Mouse (Mus musculus) left cerebral cortex, adult 11 months (tissue): ENCODE data around the gene Zmym6.

Experiments used
- DNase-seq: peaks from one replicate; pipeline ENCODE4 v3.0.0; 2022; ENCODE audit warnings: low spot score

Gene Zmym6

GRCm38 (mm10) chr4:127124331-127124730, 47.1 kb downstream of the Zmym6 start:
- DNase-seq, result no peak

- DNase-seq, result peak; percentile 13
These were observed 48.8 kb downstream of the Zmym6 start for GRCm38 (mm10) chr4:127125834-127126463.

DNA sequence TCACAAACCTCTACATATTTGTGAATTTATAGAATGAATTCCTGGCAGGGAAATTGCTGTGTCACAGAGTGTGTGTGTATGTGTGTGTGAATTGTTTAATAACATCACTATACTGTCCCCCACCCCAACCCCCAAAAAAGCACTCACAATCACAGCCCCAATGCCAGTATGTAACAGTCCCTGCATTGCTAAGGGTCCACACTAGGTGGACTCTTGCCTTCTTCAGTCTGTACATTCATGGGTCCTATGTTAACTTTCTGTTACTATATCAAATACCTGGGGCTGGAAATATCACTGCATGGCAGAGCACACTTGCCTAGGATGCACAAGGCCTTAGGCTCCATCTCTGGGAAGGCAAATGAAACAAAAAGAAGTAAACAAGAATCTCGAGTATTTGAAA, 57.5 kb downstream of the Zmym6 start:
- no peak for DNase-seq

DNA sequence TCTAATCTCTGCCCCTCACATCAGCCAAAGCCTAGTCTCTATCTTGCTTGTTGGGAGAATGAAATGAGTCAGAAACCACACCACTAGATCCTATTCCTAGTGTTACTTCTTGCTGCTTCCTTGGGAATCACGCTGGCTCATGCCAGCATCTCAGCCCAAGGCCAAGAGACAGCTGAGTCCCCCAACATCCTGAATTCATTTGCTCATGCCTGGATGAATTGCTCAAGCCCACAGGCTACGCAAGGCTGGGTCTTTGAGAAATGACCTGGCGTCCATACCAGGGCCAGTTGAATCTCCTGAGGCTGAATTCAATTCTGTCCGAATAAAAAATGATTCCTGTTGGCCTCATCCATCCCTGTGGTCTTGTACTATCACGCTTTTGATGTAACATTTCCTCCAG, 60.4 kb downstream of the Zmym6 start:
- DNase-seq, result no peak

- DNase-seq, result no peak
These were observed 61.3 kb downstream of the Zmym6 start for GRCm38 (mm10) chr4:127138486-127138885.

- no peak for DNase-seq
These were observed 72.8 kb downstream of the Zmym6 start for GRCm38 (mm10) chr4:127150031-127150430.

GRCm38 (mm10) chr4:127153345-127153744, 76.2 kb downstream of the Zmym6 start:
- no peak for DNase-seq

- DNase-seq, result no peak
These were observed 78.6 kb downstream of the Zmym6 start for GRCm38 (mm10) chr4:127155757-127156156.

GRCm38 (mm10) chr4:127157746-127158145, 80.6 kb downstream of the Zmym6 start:
- DNase-seq, result no peak

GRCm38 (mm10) chr4:127163926-127164325, 86.7 kb downstream of the Zmym6 start:
- no peak for DNase-seq

DNA sequence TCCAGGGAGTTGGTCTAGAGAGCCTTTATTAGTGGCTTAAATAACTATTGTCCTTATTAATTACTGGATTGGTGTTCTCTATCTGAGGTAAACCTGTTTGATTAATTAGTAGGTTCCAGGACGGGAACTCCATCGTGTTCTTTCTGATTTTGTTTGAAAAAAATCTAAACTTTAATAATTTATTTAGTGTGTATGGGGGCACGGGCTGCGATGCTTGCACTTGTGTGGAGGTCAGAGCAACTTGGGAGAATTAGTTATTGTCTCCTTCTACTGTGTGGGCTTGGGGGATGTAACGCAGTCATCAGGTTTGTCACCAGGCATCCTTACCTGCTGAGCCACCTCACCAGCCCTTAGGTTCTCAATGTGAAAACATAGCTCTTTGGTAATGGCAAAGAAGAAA, 89.9 kb downstream of the Zmym6 start:
- no peak for DNase-seq

GRCm38 (mm10) chr4:127167731-127168130, 90.5 kb downstream of the Zmym6 start:
- no peak for DNase-seq

GRCm38 (mm10) chr4:127168211-127168913, 91.2 kb downstream of the Zmym6 start:
- DNase-seq, result no peak

DNA sequence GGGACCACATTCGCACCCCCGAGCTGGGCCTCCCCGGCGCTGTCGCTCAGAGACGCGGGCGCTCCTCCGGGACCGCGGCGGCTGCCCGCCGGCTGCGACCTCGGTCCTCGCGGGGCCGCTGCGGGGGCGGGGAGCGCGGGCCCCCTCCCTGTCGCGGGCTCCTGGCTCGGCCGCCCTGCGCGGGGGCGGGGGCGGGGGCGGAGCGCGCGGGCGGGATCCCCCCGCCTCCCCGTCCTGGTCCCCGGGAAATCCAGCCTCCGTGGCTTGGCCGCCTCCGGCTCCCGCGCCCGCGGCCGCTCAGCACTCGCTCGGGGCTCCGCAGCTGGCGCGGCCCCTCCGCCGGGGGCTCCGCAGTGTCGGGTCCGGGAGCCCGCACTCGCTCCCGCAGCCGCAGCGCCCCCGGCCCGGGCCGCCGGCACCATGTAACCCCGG, 91.7 kb downstream of the Zmym6 start, which contains the start of gene Dlgap3:
Gene Dlgap3 (plus strand): TSS at position 291 of the 432 bp plus-strand sequence.
- no peak for DNase-seq

- DNase-seq, result no peak
These were observed 92.4 kb downstream of the Zmym6 start for GRCm38 (mm10) chr4:127169346-127170221.

DNA sequence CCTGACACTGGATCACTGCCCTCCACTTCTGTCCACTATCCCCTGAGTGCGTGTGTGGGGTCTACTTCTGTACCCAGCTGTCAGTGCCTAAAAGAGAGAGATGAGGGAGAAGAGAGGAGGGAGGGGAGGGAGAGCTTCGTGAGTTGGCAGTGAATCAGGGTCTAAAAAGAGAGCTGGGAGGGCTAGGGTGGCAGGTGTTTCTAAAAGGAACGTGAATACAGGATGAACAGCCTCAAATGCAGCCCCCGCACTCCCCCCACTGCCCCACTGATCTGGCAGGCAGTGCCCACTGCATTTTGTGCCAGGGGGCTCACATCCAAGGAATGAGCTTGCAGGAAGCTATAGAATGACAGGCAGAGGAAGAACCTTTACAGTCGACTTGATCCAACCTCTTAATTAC, 93.7 kb downstream of the Zmym6 start:
- no peak for DNase-seq

- no peak for DNase-seq
These were observed 94.2 kb downstream of the Zmym6 start for GRCm38 (mm10) chr4:127171341-127171905.

DNA sequence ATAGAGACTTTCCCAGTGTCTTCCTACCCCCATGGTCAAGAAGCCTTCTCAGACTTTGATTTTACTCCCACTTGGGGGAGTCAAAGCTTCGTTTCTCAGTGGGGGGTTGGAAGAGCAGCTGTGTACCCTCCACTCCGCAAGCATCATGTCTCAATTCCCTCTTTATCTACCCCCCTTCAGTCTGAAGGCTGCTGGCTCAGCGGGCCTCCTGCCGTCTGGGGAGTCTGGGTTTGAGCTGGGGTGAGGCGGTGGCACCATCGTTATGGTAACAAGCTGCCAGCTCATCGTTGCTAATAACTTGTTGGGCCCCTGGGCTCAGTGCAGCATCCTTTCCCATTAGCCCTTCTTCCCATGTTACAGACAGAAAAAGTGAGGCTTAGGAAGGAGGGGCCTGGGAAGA, 94.9 kb downstream of the Zmym6 start:
- DNase-seq, result no peak

DNA sequence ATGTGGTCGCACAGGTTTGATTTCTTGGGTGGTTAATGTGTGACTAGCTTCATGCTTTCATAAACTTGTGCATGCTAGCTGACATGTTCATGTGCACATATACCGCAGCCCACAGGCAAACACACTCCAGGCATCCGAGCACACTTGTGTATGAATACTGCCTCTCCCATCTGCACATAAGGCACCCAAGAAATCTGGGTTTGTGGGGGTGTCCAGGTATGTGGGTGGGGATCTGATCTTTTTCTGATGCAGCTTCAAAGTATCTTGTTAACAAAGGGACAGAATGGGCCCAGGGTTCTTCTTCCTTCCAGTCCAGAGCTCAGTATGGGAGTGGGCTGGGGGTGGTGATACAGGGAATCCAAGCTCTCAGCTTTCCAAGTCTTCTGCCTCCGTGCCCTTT, 95.4 kb downstream of the Zmym6 start:
- no peak for DNase-seq

- no peak for DNase-seq
These were observed 96.3 kb downstream of the Zmym6 start for GRCm38 (mm10) chr4:127173461-127173860.
